Mouse (Mus musculus): ENCODE data around the gene Thpo. TPM values are rescaled to one million over a fixed set of nuclear protein-coding genes. Genes with fewer than 3 reads are reported as not detected.

Gene Thpo
- total and polyA plus RNA-seq, 3 experiments: not detected

DNA sequence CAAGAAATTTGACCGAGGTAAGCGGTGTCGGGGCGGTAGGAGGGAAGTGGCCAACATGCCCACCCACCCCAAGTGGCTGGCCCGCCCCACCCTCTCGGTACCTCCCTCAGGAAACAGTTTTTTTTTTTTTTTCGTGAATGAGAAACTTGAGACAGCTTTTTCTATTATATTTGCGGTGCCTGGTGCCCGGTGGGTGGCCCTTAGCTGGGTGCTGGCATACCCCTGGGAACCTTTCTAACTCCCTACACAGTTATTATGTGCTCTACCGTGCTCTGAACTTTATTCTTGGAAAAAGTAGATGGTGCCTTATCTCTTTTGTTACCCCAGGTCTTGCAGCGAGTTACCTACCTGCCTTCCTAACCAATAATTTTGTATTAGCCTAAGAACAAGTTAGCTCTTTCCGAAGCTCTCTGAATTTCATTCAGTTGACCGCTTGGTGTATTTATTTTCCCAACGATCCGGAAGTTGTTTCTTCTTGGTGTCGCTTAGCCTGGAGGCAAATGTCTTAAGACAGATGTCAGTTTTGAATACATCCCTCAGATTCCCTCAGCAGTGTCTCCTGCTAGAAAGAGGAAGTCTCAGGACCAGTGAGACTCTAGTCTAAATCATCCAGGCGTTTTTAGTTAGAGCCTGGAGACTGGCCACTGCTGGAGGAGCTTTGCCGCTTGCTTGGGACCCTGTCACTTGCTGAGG, 16.2 kb downstream of the Thpo start:
- Histone ChIP-seq H3K9ac (ENCODE audit: control insufficient read depth, low read depth, low read length, poor library complexity, severe bottlenecking) (peak overlapping the region; percentile 89), H3K27me3 (ENCODE audit: control insufficient read depth in 1 of 2, insufficient read depth in 2 of 2, low read length in 2 of 2) (no peaks in the 10 kb centered on the region), H3K4me1 (ENCODE audit: control insufficient read depth in 1 of 2, insufficient read depth in 2 of 2, low read length in 2 of 2) (peaks cover 0 to 14% of the 10 kb centered on the region in 2 experiments; a peak in 3 of 4 replicates), H3K36me3 (ENCODE audit: control insufficient read depth in 1 of 2, insufficient read depth in 2 of 2, low read length in 2 of 2) (peaks cover 0 to 9% of the 10 kb centered on the region in 2 experiments; a peak in 3 of 4 replicates), H3K79me2 (ENCODE audit: control insufficient read depth, insufficient read depth, low read length, poor library complexity) (peaks cover 7% of the 10 kb centered on the region), H3K27ac (ENCODE audit: control insufficient read depth, low read depth, low read length) (peak overlapping the region; percentile 88), H3K4me3 (ENCODE audit: control insufficient read depth in 1 of 2, insufficient read depth in 1 of 2, low read depth in 2 of 2, low read length in 2 of 2) (peak overlapping the region; percentile 87 to 89), H3K9me3 (replicated peaks; ENCODE audit: insufficient read depth, low read length) (no peaks in the 10 kb centered on the region)
- TF ChIP-seq TBP (IDR thresholded peaks at IDR 0.05; ENCODE audit: low read depth, low read length) (peak; percentile 1; the same call in 1 of the 2 replicates), TCF12 (IDR thresholded peaks at IDR 0.05; ENCODE audit: low read depth, low read length) (0 out of 2 replicates have a peak, but pooled peaks have one; percentile 5), CTCF (IDR thresholded peaks at IDR 0.05 in 2 of 3, conservative IDR thresholded peaks at IDR 0.05 in 1 of 3; ENCODE audit: control insufficient read depth in 1 of 3, insufficient read depth in 1 of 3, low read depth in 2 of 3, low read length in 3 of 3, poor library complexity in 1 of 3, severe bottlenecking in 1 of 3) (no peak), ZNF384 (IDR thresholded peaks at IDR 0.05; ENCODE audit: low read depth, low read length) (peak; percentile 92), GATA1 (IDR thresholded peaks at IDR 0.05; ENCODE audit: low read depth, low read length) (no peak), CHD1 (IDR thresholded peaks at IDR 0.05; ENCODE audit: low read depth, low read length) (0 out of 2 replicates have a peak, but pooled peaks have one; percentile 55)
- peak; percentile 82 for DNase-seq (ENCODE audit: low read depth, low spot score)

DNA sequence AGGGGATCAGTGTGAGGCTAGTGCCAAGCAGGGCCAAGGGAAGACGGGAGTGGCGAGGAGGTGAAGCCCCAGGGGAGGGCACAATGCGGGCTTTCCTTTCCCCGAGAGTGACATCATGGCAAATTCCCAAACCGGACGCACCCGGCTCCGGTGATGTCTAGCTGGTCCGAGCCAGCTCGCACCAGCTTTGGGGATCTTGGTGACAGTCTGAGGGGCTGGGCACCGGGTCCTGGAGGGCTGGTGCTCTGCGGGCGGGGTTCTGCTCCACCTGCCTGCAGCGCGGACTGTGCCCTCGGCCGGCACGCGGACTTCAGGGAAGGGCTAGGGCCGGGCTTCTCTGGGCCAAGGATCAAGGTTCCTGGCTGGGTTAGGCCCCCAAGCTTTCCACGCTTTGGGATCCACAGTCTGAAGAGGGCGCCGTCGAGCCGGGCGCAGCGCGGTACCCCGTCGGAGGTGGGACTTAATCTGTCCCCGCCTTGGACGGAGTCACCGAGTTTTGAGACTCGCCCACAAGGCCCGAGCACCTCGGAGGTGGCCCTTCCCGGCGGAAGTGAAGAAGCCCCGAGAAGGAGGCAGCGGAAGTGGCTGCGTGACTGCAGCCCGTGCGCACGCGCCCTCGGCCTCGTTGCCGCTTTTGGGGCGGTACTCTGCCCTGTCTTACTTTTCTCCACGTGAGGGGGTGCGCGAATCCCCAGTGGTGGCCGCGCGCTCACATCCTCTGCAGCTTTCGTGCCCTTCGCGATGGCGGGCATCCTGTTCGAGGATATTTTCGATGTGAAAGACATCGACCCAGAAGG, 16.9 kb downstream of the Thpo start, which contains the start of the genes Polr2h and Clcn2:
TSS of gene Polr2h (plus strand) at position 485 of the 797 bp plus-strand sequence.
TSS of gene Clcn2 (minus strand) at position 566 of the 797 bp plus-strand sequence.
- Histone ChIP-seq H3K4me3 (ENCODE audit: control insufficient read depth in 1 of 2, insufficient read depth in 1 of 2, low read depth in 2 of 2, low read length in 2 of 2) (peak within 1 kb of the TSS; percentile 87 to 89), H3K27ac (ENCODE audit: control insufficient read depth, low read depth, low read length) (peak within 1 kb of the TSS; percentile 88), H3K36me3 (ENCODE audit: control insufficient read depth in 1 of 2, insufficient read depth in 2 of 2, low read length in 2 of 2) (peaks cover 0 to 9% of the 10 kb centered on the region in 2 experiments; a peak in 3 of 4 replicates), H3K9me3 (replicated peaks; ENCODE audit: insufficient read depth, low read length) (no peaks in the 10 kb centered on the region), H3K79me2 (ENCODE audit: control insufficient read depth, insufficient read depth, low read length, poor library complexity) (peaks cover 7% of the 10 kb centered on the region), H3K4me1 (ENCODE audit: control insufficient read depth in 1 of 2, insufficient read depth in 2 of 2, low read length in 2 of 2) (peaks cover 0 to 17% of the 10 kb centered on the region in 2 experiments; a peak in 3 of 4 replicates), H3K9ac (ENCODE audit: control insufficient read depth, low read depth, low read length, poor library complexity, severe bottlenecking) (peak within 1 kb of the TSS; percentile 89), H3K27me3 (ENCODE audit: control insufficient read depth in 1 of 2, insufficient read depth in 2 of 2, low read length in 2 of 2) (no peaks in the 10 kb centered on the region)
- peak; percentile 99 for DNase-seq (ENCODE audit: low read depth, low spot score)
- TF ChIP-seq EP300 (IDR thresholded peaks at IDR 0.05; ENCODE audit: low read depth in 1 of 2, low read length in 2 of 2) (no peak), ZC3H11A (IDR thresholded peaks at IDR 0.05; ENCODE audit: low read depth, low read length) (no peak), POLR2AphosphoS2 (IDR thresholded peaks at IDR 0.05; ENCODE audit: low read length) (peak; percentile 83; the same call in 1 of the 2 replicates), MAZ (IDR thresholded peaks at IDR 0.05; ENCODE audit: low read depth, low read length) (peak; percentile 27; the same call in 1 of the 2 replicates), POLR2AphosphoS5 (IDR thresholded peaks at IDR 0.05; ENCODE audit: borderline replicate concordance, low read depth, low read length) (no peak), MAX (IDR thresholded peaks at IDR 0.05; ENCODE audit: low read length) (peak; percentile 90), NELFE (IDR thresholded peaks at IDR 0.05; ENCODE audit: low read depth, low read length) (peak; percentile 89), KAT2A (conservative IDR thresholded peaks at IDR 0.05; ENCODE audit: low read depth, low read length) (no peak; the same call in 1 of the 2 replicates), ZKSCAN1 (IDR thresholded peaks at IDR 0.05; ENCODE audit: low read depth, low read length) (no peak), RCOR1 (IDR thresholded peaks at IDR 0.05; ENCODE audit: low read depth, low read length) (no peak), MEF2A (IDR thresholded peaks at IDR 0.05; ENCODE audit: extremely low read depth, insufficient replicate concordance, low read depth, low read length, poor library complexity, severe bottlenecking) (no peak), MYB (IDR thresholded peaks at IDR 0.05; ENCODE audit: low read depth, low read length) (no peak), ETS1 (IDR thresholded peaks at IDR 0.05; ENCODE audit: low read depth, low read length) (peak; percentile 38; the same call in 1 of the 2 replicates), ZMIZ1 (IDR thresholded peaks at IDR 0.05; ENCODE audit: low read depth, low read length) (0 out of 2 replicates have a peak, but pooled peaks have one; percentile 53), TAL1 (IDR thresholded peaks at IDR 0.05; ENCODE audit: low read length) (no peak), MXI1 (IDR thresholded peaks at IDR 0.05; ENCODE audit: low read depth, low read length) (peak; percentile 97), BHLHE40 (IDR thresholded peaks at IDR 0.05; ENCODE audit: borderline replicate concordance, low read depth, low read length) (peak; percentile 70; the same call in 1 of the 2 replicates), SIN3A (IDR thresholded peaks at IDR 0.05; ENCODE audit: low read length) (peak; percentile 88), JUND (IDR thresholded peaks at IDR 0.05; ENCODE audit: low read depth, low read length) (no peak), USF2 (IDR thresholded peaks at IDR 0.05; ENCODE audit: borderline replicate concordance in 1 of 2, insufficient read depth in 1 of 2, low read depth in 1 of 2, low read length in 2 of 2) (no peak), USF1 (IDR thresholded peaks at IDR 0.05; ENCODE audit: low read depth, low read length) (peak; percentile 79), E2F4 (IDR thresholded peaks at IDR 0.05; ENCODE audit: borderline replicate concordance, low read depth, low read length) (no peak)

All from MEL (cell line).